ENCODE assay signal across 8 mouse cellular contexts in the genomic region with DNA sequence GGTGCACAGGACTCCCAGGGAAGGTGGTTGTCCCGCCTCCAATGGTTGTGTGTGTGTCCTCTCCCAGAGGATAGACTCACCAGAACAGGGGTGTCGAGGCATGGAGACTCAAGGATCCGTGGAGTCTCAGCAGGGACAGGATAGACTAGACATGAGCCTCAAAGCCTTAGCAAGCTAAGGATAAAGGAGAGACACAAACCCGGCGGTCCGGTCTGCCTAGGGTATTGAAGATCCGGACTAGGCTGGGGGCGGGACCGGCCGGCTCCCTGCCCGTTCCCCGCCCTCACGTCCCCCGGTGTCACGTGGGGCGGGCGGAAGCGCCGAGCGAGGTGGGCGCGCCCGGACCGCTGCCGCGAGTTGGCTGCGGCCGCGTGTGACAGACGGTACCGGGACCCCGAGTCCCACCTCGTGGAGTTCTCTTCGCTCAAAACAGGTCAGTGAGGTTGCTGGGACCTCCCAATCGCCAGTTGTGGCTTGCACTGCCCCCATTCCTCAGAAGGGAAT. TPM values are rescaled to one million over a fixed set of nuclear protein-coding genes. Genes with fewer than 3 reads are reported as not detected.
DNase-seq lines count a peak whose midpoint lies in the region; ATAC-seq and TF ChIP-seq lines count a peak whose summit lies in the region.

A gene (plus strand): TSS at position 301 of the 504 bp plus-strand sequence.

- H3K9ac ChIP-seq in forebrain, embryonic 14.5 days (ENCODE audit: low read length): peak within 1 kb of the TSS; percentile 65

- no peaks in the 10 kb centered on the region for H3K9me3 ChIP-seq in G1E (replicated peaks)
- H3K9me3 ChIP-seq in forebrain, embryonic 14.5 days (replicated peaks; ENCODE audit: control insufficient read depth, low read length): no peaks in the 10 kb centered on the region

- H3K36me3 ChIP-seq in G1E (replicated peaks): peaks cover 13% of the 10 kb centered on the region
- no peaks in the 10 kb centered on the region for H3K36me3 ChIP-seq in forebrain, embryonic 14.5 days (ENCODE audit: control insufficient read depth, insufficient read depth, low read length)

- peak; percentile 84 for DNase-seq in G1E (ENCODE audit: low spot score)
- DNase-seq in adrenal gland, postnatal 25 days: peak; percentile 72
- peak; percentile 61 for DNase-seq in forebrain, embryonic 14.5 days (ENCODE audit: low spot score)
- peak; percentile 68 for DNase-seq in heart, postnatal 4 days
- no peak for DNase-seq in layer of hippocampus, adult 8-10 months (ENCODE audit: low spot score in 2 of 2)
- peak; percentile 80 for DNase-seq in lung, postnatal 10 days
- peak; percentile 67 for DNase-seq in ovary, postnatal 36 days (ENCODE audit: low spot score)
- no peak for DNase-seq in cerebellum, adult 8-10 months

- 2% methylated on average over 32 of the region's 35 CpGs for WGBS in forebrain, embryonic 14.5 days

- peak within 1 kb of the TSS; percentile 78 for H3K4me3 ChIP-seq in G1E (ENCODE audit: low read depth, low read length)
- H3K4me3 ChIP-seq in forebrain, embryonic 14.5 days (ENCODE audit: low read depth, low read length): peak within 1 kb of the TSS; percentile 52

- no peak within 1 kb of the TSS for H3K27ac ChIP-seq in forebrain, embryonic 14.5 days (ENCODE audit: low read depth, low read length)

- H3K27me3 ChIP-seq in G1E (ENCODE audit: insufficient read depth, low read length): peaks cover 38% of the 10 kb centered on the region
- 0 out of 2 replicates have a peak, but pooled peaks cover 11% of the 10 kb centered on the region for H3K27me3 ChIP-seq in forebrain, embryonic 14.5 days (replicated peaks; ENCODE audit: control insufficient read depth, insufficient read depth, low read length)

- peaks cover 33% of the 10 kb centered on the region for H3K4me1 ChIP-seq in G1E (ENCODE audit: insufficient read depth, low read depth, low read length)
- peaks cover 12% of the 10 kb centered on the region for H3K4me1 ChIP-seq in forebrain, embryonic 14.5 days (ENCODE audit: control insufficient read depth, insufficient read depth, low read length)

- H3K4me2 ChIP-seq in forebrain, embryonic 14.5 days (ENCODE audit: low read length): peak within 1 kb of the TSS; percentile 97

- ATAC-seq in G1E (ENCODE audit: extremely low read depth, insufficient number of reproducible peaks, low FRiP score, poor library complexity, severe bottlenecking): peak; percentile 55
- peak; percentile 79 for ATAC-seq in forebrain, embryonic 14.5 days

- TF ChIP-seq CTCF in G1E (IDR thresholded peaks at IDR 0.05; ENCODE audit: low read depth, low read length): no peak

RNA-seq across cellular contexts. Expression of the gene that starts here (rescaled TPM):
- total RNA-seq in G1E (2014; fragmentation: Nextera tagmentation) (39.7 and 67.6 TPM in 2 replicates), G1E (2017) (102 and 115 TPM in 2 replicates)
- polyA plus RNA-seq in G1E (2012): 55.1 and 62.0 TPM in 2 replicates
- 26.8 and 40.2 TPM in 2 replicates for total RNA-seq in adrenal gland, postnatal 25 days (2021)
- polyA plus RNA-seq in forebrain, embryonic 14.5 days (2014; fragmentation: Nextera tagmentation; extraction: Ambion mirVana): 5.8 and 6.5 TPM in 2 replicates
- total RNA-seq in heart, postnatal 4 days (2021): 10 to 100 TPM; 44.5 to 44.8 TPM
- 10 to 100 TPM; 18.0 to 32.8 (median 26.4) TPM for total RNA-seq in layer of hippocampus, adult 8-10 months (2022)

Comparison
In these comparisons a context has a peak if more than half of its experiments do, and no peak if none do; other contexts are left out.
1. DNase-seq: peak in G1E (single experiment), adrenal gland, postnatal 25 days (single experiment), forebrain, embryonic 14.5 days (single experiment), heart, postnatal 4 days (single experiment), lung, postnatal 10 days (single experiment) and ovary, postnatal 36 days (single experiment); none in layer of hippocampus, adult 8-10 months (0 of 2) and cerebellum, adult 8-10 months (single experiment).